34 mouse cellular contexts compared by ENCODE assay signal in genomic region chr3:107810452-107811050, GRCm38 (mm10). TPM values are rescaled to one million over a fixed set of nuclear protein-coding genes. Genes with fewer than 3 reads are reported as not detected.
DNase-seq lines count a peak whose midpoint lies in the region; ATAC-seq and TF ChIP-seq lines count a peak whose summit lies in the region.
"Had no signal": no experiment of that assay in that cellular context is flagged by ENCODE, and none has a peak within 500 bp of the region (broad histone marks: within the 10 kb centered on the region; RNA-seq: fewer than 3 reads in every experiment).

No protein-coding gene starts in this region.

- no peak for TF ChIP-seq CTCF in thymus, adult 2 months (IDR thresholded peaks at IDR 0.05; ENCODE audit: borderline replicate concordance, control insufficient read depth, extremely low read depth, insufficient read depth, low read length, poor library complexity)

- WGBS in embryonic facial prominence, embryonic 14.5 days: 71% methylated on average over 9 of the region's 9 CpGs
- WGBS in embryonic facial prominence, embryonic 10.5 days: 86% methylated on average over 9 of the region's 9 CpGs
- WGBS in thymus, adult 2 months: 87% methylated on average over 9 of the region's 9 CpGs

- H3K4me2 ChIP-seq in embryonic facial prominence, embryonic 14.5 days (ENCODE audit: low read depth, low read length): no peak overlapping the region
- H3K4me2 ChIP-seq: embryonic facial prominence, embryonic 13.5 days; forebrain, embryonic 13.5 days; heart, embryonic 15.5 days; hindbrain, embryonic 13.5 days; liver, embryonic 13.5 days; midbrain, embryonic 15.5 days; neural tube, embryonic 15.5 days had no signal

- no peak for TF ChIP-seq POLR2A in thymus, adult 2 months (IDR thresholded peaks at IDR 0.05; ENCODE audit: control insufficient read depth, extremely low read depth, insufficient read depth, low read length, poor library complexity)

- H3K9ac ChIP-seq in embryonic facial prominence, embryonic 14.5 days (ENCODE audit: low read depth, low read length): no peak overlapping the region
- H3K9ac ChIP-seq: embryonic facial prominence, embryonic 13.5 days; forebrain, embryonic 13.5 days; heart, embryonic 15.5 days; hindbrain, embryonic 13.5 days; liver, embryonic 13.5 days; midbrain, embryonic 15.5 days; neural tube, embryonic 15.5 days had no signal

- no peaks in the 10 kb centered on the region for H3K36me3 ChIP-seq in embryonic facial prominence, embryonic 14.5 days (ENCODE audit: control insufficient read depth, insufficient read depth, low read length)
- H3K36me3 ChIP-seq in embryonic facial prominence, embryonic 10.5 days (replicated peaks): no peaks in the 10 kb centered on the region
- no peaks in the 10 kb centered on the region for H3K36me3 ChIP-seq in thymus, adult 2 months (ENCODE audit: control insufficient read depth, insufficient read depth, low read length)
- H3K36me3 ChIP-seq: embryonic facial prominence, embryonic 13.5 days; heart, embryonic 10.5 days; heart, embryonic 15.5 days; hindbrain, embryonic 13.5 days; liver, embryonic 13.5 days; midbrain, embryonic 10.5 days; midbrain, embryonic 15.5 days; neural tube, embryonic 15.5 days had no signal

- H3K9me3 ChIP-seq in embryonic facial prominence, embryonic 14.5 days (ENCODE audit: control insufficient read depth, low read length): no peaks in the 10 kb centered on the region
- no peaks in the 10 kb centered on the region for H3K9me3 ChIP-seq in embryonic facial prominence, embryonic 10.5 days
- H3K9me3 ChIP-seq: embryonic facial prominence, embryonic 13.5 days; forebrain, embryonic 13.5 days; heart, embryonic 10.5 days; heart, embryonic 15.5 days; hindbrain, embryonic 13.5 days; liver, embryonic 13.5 days; midbrain, embryonic 10.5 days; midbrain, embryonic 15.5 days; neural tube, embryonic 15.5 days had no signal

- H3K27me3 ChIP-seq in embryonic facial prominence, embryonic 14.5 days (replicated peaks; ENCODE audit: control insufficient read depth, insufficient read depth, low read length): no peaks in the 10 kb centered on the region
- H3K27me3 ChIP-seq in embryonic facial prominence, embryonic 10.5 days (replicated peaks; ENCODE audit: low read depth, poor library complexity, severe bottlenecking): no peaks in the 10 kb centered on the region
- H3K27me3 ChIP-seq in thymus, adult 2 months (ENCODE audit: control insufficient read depth, insufficient read depth, low read length): no peaks in the 10 kb centered on the region
- H3K27me3 ChIP-seq: embryonic facial prominence, embryonic 13.5 days; forebrain, embryonic 13.5 days; heart, embryonic 15.5 days; hindbrain, embryonic 13.5 days; liver, embryonic 13.5 days; midbrain, embryonic 15.5 days; neural tube, embryonic 15.5 days had no signal

- 0 out of 2 replicates have a peak overlapping the region, but pooled peaks have one; percentile 28 for H3K27ac ChIP-seq in embryonic facial prominence, embryonic 14.5 days (replicated peaks; ENCODE audit: low read depth, low read length)
- H3K27ac ChIP-seq in embryonic facial prominence, embryonic 10.5 days (replicated peaks): no peak overlapping the region
- no peak overlapping the region for H3K27ac ChIP-seq in thymus, adult 2 months (ENCODE audit: control insufficient read depth, insufficient read depth, low read length)
- H3K27ac ChIP-seq: embryonic facial prominence, embryonic 13.5 days; forebrain, embryonic 13.5 days; heart, embryonic 10.5 days; heart, embryonic 15.5 days; hindbrain, embryonic 13.5 days; liver, embryonic 13.5 days; midbrain, embryonic 10.5 days; midbrain, embryonic 15.5 days; neural tube, embryonic 15.5 days had no signal

- peak; percentile 59 for DNase-seq in embryonic facial prominence, embryonic 14.5 days (ENCODE audit: low spot score)
- DNase-seq in embryonic facial prominence, embryonic 10.5 days (ENCODE audit: low spot score): no peak
- peak; percentile 29 for DNase-seq in 416B (ENCODE audit: low read depth)
- DNase-seq in R1 (ENCODE audit: low read depth, low spot score): peak; percentile 44
- no peak for DNase-seq in gastrocnemius, postnatal 4 days (ENCODE audit: low spot score in 2 of 2)
- DNase-seq in heart, postnatal 14 days: no peak
- DNase-seq in thymus, adult 2 months: no peak
- DNase-seq: adrenal gland, postnatal 14 days; cerebellum, adult 11 months; cerebellum, adult 9-10 months; cerebellum, postnatal 36 days; embryo, embryonic 11 days; gastrocnemius, postnatal 10 days; heart, postnatal 4 days; kidney, adult 9 months; kidney, postnatal 14 days; layer of hippocampus, adult 9-11 months; liver, embryonic 13.5 days; lung, adult 18-20 months; lung, postnatal 4 days; retina, postnatal 1 day; right cerebral cortex, postnatal 14 days; thymus, postnatal 14 days had no signal

- intact Hi-C loops in heart, postnatal 14 days (cut with DNase I): no loop called here

- H3K4me1 ChIP-seq in embryonic facial prominence, embryonic 14.5 days (ENCODE audit: control insufficient read depth, insufficient read depth, low read length): peaks cover 13% of the 10 kb centered on the region
- H3K4me1 ChIP-seq in embryonic facial prominence, embryonic 10.5 days: peaks cover 4% of the 10 kb centered on the region; the same call in 1 of the 2 replicates
- H3K4me1 ChIP-seq in thymus, adult 2 months (replicated peaks; ENCODE audit: control insufficient read depth, insufficient read depth, low read length): no peaks in the 10 kb centered on the region
- H3K4me1 ChIP-seq: heart, embryonic 10.5 days had no signal

- no peak overlapping the region for H3K4me3 ChIP-seq in embryonic facial prominence, embryonic 14.5 days (ENCODE audit: low read depth, low read length)
- no peak overlapping the region for H3K4me3 ChIP-seq in embryonic facial prominence, embryonic 10.5 days
- no peak overlapping the region for H3K4me3 ChIP-seq in thymus, adult 2 months (ENCODE audit: control insufficient read depth, insufficient read depth, low read length)
- H3K4me3 ChIP-seq: embryonic facial prominence, embryonic 13.5 days; forebrain, embryonic 13.5 days; heart, embryonic 10.5 days; heart, embryonic 15.5 days; hindbrain, embryonic 13.5 days; liver, embryonic 13.5 days; midbrain, embryonic 10.5 days; midbrain, embryonic 15.5 days; neural tube, embryonic 15.5 days had no signal

- peak; percentile 57; the same call in 1 of the 2 replicates for ATAC-seq in embryonic facial prominence, embryonic 14.5 days (ENCODE audit: low read depth)
- ATAC-seq in megakaryocyte progenitor cell, adult 5-6 weeks (replicated peaks; ENCODE audit: poor library complexity): peak; percentile 24; the same call in 1 of the 2 replicates
- ATAC-seq: forebrain, embryonic 13.5 days; intestine, postnatal 0 days; lung, postnatal 0 days; midbrain, embryonic 15.5 days had no signal

RNA-seq across cellular contexts. Expression of gene Csf1, which starts 50.3 kb away (rescaled TPM):
- 18.1 and 21.4 TPM in 2 replicates for polyA plus RNA-seq in embryonic facial prominence, embryonic 14.5 days (2014; fragmentation: Nextera tagmentation; extraction: Ambion mirVana)
- polyA plus RNA-seq in embryonic facial prominence, embryonic 10.5 days (2016; fragmentation: Nextera tagmentation; extraction: Ambion mirVana): 3.8 and 4.4 TPM in 2 replicates
- 2.2 and 4.8 TPM in 2 replicates for total RNA-seq in megakaryocyte progenitor cell, adult 5-6 weeks (2015)
- 1.5 and 4.6 TPM in 2 replicates for total RNA-seq in megakaryocyte progenitor cell, adult 5-6 weeks (2017)
- 10 to 100 TPM; 25.8 to 26.4 TPM for total RNA-seq in gastrocnemius, postnatal 4 days (2021)
- 10 to 100 TPM; 25.5 to 33.6 TPM for total RNA-seq in heart, postnatal 14 days (2021)
- polyA plus RNA-seq in thymus, adult 2 months (2012; rRNA removed): 10.7 and 12.5 TPM in 2 replicates

Comparison
In these comparisons a context has a peak if more than half of its experiments do, and no peak if none do; other contexts are left out.
1. DNase-seq: peak in embryonic facial prominence, embryonic 14.5 days (single experiment), 416B (single experiment) and R1 (single experiment); none in embryonic facial prominence, embryonic 10.5 days (single experiment), gastrocnemius, postnatal 4 days (0 of 2), heart, postnatal 14 days (0 of 2) and thymus, adult 2 months (single experiment).
2. RNA of gene Csf1, which starts 50.3 kb away (total RNA-seq): 25.5 to 33.6 TPM in heart, postnatal 14 days and 25.8 to 26.4 TPM in gastrocnemius, postnatal 4 days; 1.5 to 4.8 TPM in megakaryocyte progenitor cell, adult 5-6 weeks; every median in the first group is over 4 times any median in the second.